Mouse (Mus musculus): ENCODE measurements at regions not wholly inside any gene's neighbourhood (a gene's known extent, or its start where the extent isn't known, plus 50 kb on each side); places are given as distances from the start of the nearest gene placed in this dataset.

GRCm38 (mm10) chr1:35331602-35332339 is 482.0 kb downstream of the Plekhb2 start:
- no peak for DNase-seq (ENCODE audit: low spot score)

GRCm38 (mm10) chr1:35332340-35332684 is 482.5 kb downstream of the Plekhb2 start:
- DNase-seq (ENCODE audit: low spot score): no peak

GRCm38 (mm10) chr1:35337647-35338046 is 487.9 kb downstream of the Plekhb2 start:
- DNase-seq (ENCODE audit: low spot score): no peak

GRCm38 (mm10) chr1:35338184-35338583 is 488.4 kb downstream of the Plekhb2 start:
- DNase-seq (ENCODE audit: low spot score): no peak

- DNase-seq (ENCODE audit: low spot score): no peak
Measured at GRCm38 (mm10) chr1:35344539-35344938, 494.8 kb downstream of the Plekhb2 start.

GRCm38 (mm10) chr1:35348294-35348693 is 498.5 kb downstream of the Plekhb2 start:
- DNase-seq (ENCODE audit: low spot score): no peak

- DNase-seq (ENCODE audit: low spot score): no peak
Measured at GRCm38 (mm10) chr1:35358981-35359380, 509.2 kb downstream of the Plekhb2 start.

GRCm38 (mm10) chr1:35361465-35361864 is 511.7 kb downstream of the Plekhb2 start:
- DNase-seq (ENCODE audit: low spot score): no peak

- no peak for DNase-seq (ENCODE audit: low spot score)
Measured at GRCm38 (mm10) chr1:35362836-35363235, 513.1 kb downstream of the Plekhb2 start.

GRCm38 (mm10) chr1:35366559-35366958 is 516.8 kb downstream of the Plekhb2 start:
- DNase-seq (ENCODE audit: low spot score): no peak

GRCm38 (mm10) chr1:35372751-35373150 is 523.0 kb downstream of the Plekhb2 start:
- DNase-seq (ENCODE audit: low spot score): peak; percentile 5

- no peak for DNase-seq (ENCODE audit: low spot score)
Measured at GRCm38 (mm10) chr1:35380633-35381385, 531.0 kb downstream of the Plekhb2 start.

GRCm38 (mm10) chr1:35385430-35385829 is 535.7 kb downstream of the Plekhb2 start:
- DNase-seq (ENCODE audit: low spot score): peak; percentile 82

GRCm38 (mm10) chr1:35388181-35388580 is 538.4 kb downstream of the Plekhb2 start:
- DNase-seq (ENCODE audit: low spot score): peak; percentile 73

- no peak for DNase-seq (ENCODE audit: low spot score)
Measured at GRCm38 (mm10) chr1:35390371-35390770, 540.6 kb downstream of the Plekhb2 start.

- DNase-seq (ENCODE audit: low spot score): no peak
Measured at GRCm38 (mm10) chr1:35390858-35391586, 541.2 kb downstream of the Plekhb2 start.

GRCm38 (mm10) chr1:35393550-35394118 is 543.9 kb downstream of the Plekhb2 start:
- no peak for DNase-seq (ENCODE audit: low spot score)

GRCm38 (mm10) chr1:35400674-35401359 is 551.0 kb downstream of the Plekhb2 start:
- no peak for DNase-seq (ENCODE audit: low spot score)

- no peak for DNase-seq (ENCODE audit: low spot score)
Measured at GRCm38 (mm10) chr1:35402995-35403394, 553.2 kb downstream of the Plekhb2 start.

GRCm38 (mm10) chr1:35405418-35405817 is 555.6 kb downstream of the Plekhb2 start:
- DNase-seq (ENCODE audit: low spot score): no peak

GRCm38 (mm10) chr1:35415646-35416045 is 565.9 kb downstream of the Plekhb2 start:
- no peak for DNase-seq (ENCODE audit: low spot score)

Measured in retina, embryonic 14.5 days (tissue).